Mouse (Mus musculus) hindbrain, embryonic 11.5 days (tissue): Measurements from ENCODE around the gene Pptc7. TPM values are rescaled to one million over a fixed set of nuclear protein-coding genes. Genes with fewer than 3 reads are reported as not detected.

Experiments
- ATAC-seq: fragments of 200-750 bp; cut with Nextera tagmentation; 2 replicates; pipeline ENCODE4 v1.8.0; 2017; ENCODE audit warnings: mild to moderate bottlenecking, moderate TSS enrichment, moderate library complexity; ENCODE audit not compliant: low FRiP score
- DNase-seq: peaks from one replicate; pipeline ENCODE4 v3.0.0-alpha.2; 2015; ENCODE audit warnings: low spot score
- H3K27ac ChIP-seq: fragments of 300-500 bp; sonication (generic); 2 replicates; pipeline ENCODE4 v1.5.1; 2014; ENCODE audit warnings: mild to moderate bottlenecking, low read depth, low read length
- H3K27me3 ChIP-seq: fragments of 300-500 bp; sonication (generic); 2 replicates; pipeline ENCODE4 v1.6.1; 2014; ENCODE audit warnings: mild to moderate bottlenecking, low read length, moderate library complexity, mixed read lengths; ENCODE audit not compliant: control insufficient read depth, insufficient read depth
- H3K36me3 ChIP-seq: fragments of 300-500 bp; sonication (generic); 2 replicates; pipeline ENCODE4 v1.6.1; 2014; ENCODE audit warnings: mild to moderate bottlenecking, low read length, moderate library complexity, mixed read lengths; ENCODE audit not compliant: control insufficient read depth, insufficient read depth
- H3K4me1 ChIP-seq: fragments of 300-500 bp; sonication (generic); replicated peaks from 2 replicates; pipeline ENCODE4 v1.6.1; 2014; ENCODE audit warnings: low read length, mixed read lengths; ENCODE audit not compliant: control insufficient read depth, insufficient read depth
- H3K4me2 ChIP-seq: fragments of 300-500 bp; sonication (generic); replicated peaks from 2 replicates; pipeline ENCODE4 v1.6.1; 2014; ENCODE audit warnings: mild to moderate bottlenecking, low read depth, low read length
- H3K4me3 ChIP-seq: fragments of 300-500 bp; sonication (generic); 2 replicates; pipeline ENCODE4 v1.5.1; 2014; ENCODE audit warnings: low read depth, low read length
- H3K9ac ChIP-seq: fragments of 300-500 bp; sonication (generic); 2 replicates; pipeline ENCODE4 v1.6.1; 2014; ENCODE audit warnings: low read depth, low read length
- H3K9me3 ChIP-seq: fragments of 300-500 bp; sonication (generic); 2 replicates; pipeline ENCODE4 v1.6.1; 2016; ENCODE audit warnings: low read length; ENCODE audit not compliant: control insufficient read depth
- WGBS: fragments of 180-500 bp; shearing (Covaris S2); extraction: QIAGEN DNeasy Blood & Tissue Kit; methylation state at CpG from one replicate; pipeline ENCODE4 v1.1.7; 2014; 5-methylcytosine and 5-hydroxymethylcytosine counted together
- polyA plus RNA-seq: library from polyadenylated mRNA; unstranded; fragments of >200 nt; fragmentation: Nextera tagmentation; extraction: Ambion mirVana; gene quantifications from 2 replicates; pipeline ENCODE4 v1.2.1, GENCODE M21; 2014

Pptc7 gene
- polyA plus RNA-seq, 1 experiment from 2014 or later, result 8.4 TPM

- no peaks in the 10 kb centered on the region for H3K9me3 ChIP-seq
- H3K9ac ChIP-seq, result no peak overlapping the region
- H3K4me1 ChIP-seq, result peaks cover 3% of the 10 kb centered on the region; the same call in 1 of the 2 replicates
- ATAC-seq (no peak), DNase-seq (no peak)
- WGBS, result 91% methylated on average over 4 of the region's 4 CpGs
- no peak overlapping the region for H3K27ac ChIP-seq
- no peaks in the 10 kb centered on the region for H3K27me3 ChIP-seq
- no peak overlapping the region for H3K4me2 ChIP-seq
- no peak overlapping the region for H3K4me3 ChIP-seq
- H3K36me3 ChIP-seq, result no peaks in the 10 kb centered on the region
Measured at GRCm38 (mm10) chr5:122287026-122287425, 2.9 kb downstream of the Pptc7 start.

- Histone ChIP-seq H3K9ac (no peak overlapping the region), H3K4me3 (no peak overlapping the region), H3K27ac (no peak overlapping the region), H3K9me3 (no peaks in the 10 kb centered on the region), H3K36me3 (no peaks in the 10 kb centered on the region), H3K27me3 (no peaks in the 10 kb centered on the region), H3K4me1 (peaks cover 3% of the 10 kb centered on the region; the same call in 1 of the 2 replicates), H3K4me2 (no peak overlapping the region)
- WGBS, result 89% methylated on average over 4 of the region's 4 CpGs
- DNase-seq (no peak), ATAC-seq (no peak)
Measured at GRCm38 (mm10) chr5:122288147-122288811, 4.1 kb downstream of the Pptc7 start.

GRCm38 (mm10) chr5:122291149-122291548 lies 7.0 kb downstream of the Pptc7 start:
- Histone ChIP-seq H3K27ac (no peak overlapping the region), H3K9me3 (no peaks in the 10 kb centered on the region), H3K4me2 (no peak overlapping the region), H3K36me3 (no peaks in the 10 kb centered on the region), H3K4me1 (no peaks in the 10 kb centered on the region; the same call in 1 of the 2 replicates), H3K4me3 (no peak overlapping the region), H3K9ac (no peak overlapping the region), H3K27me3 (no peaks in the 10 kb centered on the region)
- 58% methylated on average over 6 of the region's 6 CpGs for WGBS
- ATAC-seq (no peak), DNase-seq (no peak)

- Histone ChIP-seq H3K9me3 (no peaks in the 10 kb centered on the region), H3K4me2 (no peak overlapping the region), H3K9ac (no peak overlapping the region), H3K27me3 (no peaks in the 10 kb centered on the region), H3K4me1 (no peaks in the 10 kb centered on the region; the same call in 1 of the 2 replicates), H3K4me3 (no peak overlapping the region), H3K27ac (no peak overlapping the region), H3K36me3 (no peaks in the 10 kb centered on the region)
- 75% methylated on average over 17 of the region's 17 CpGs for WGBS
- no peak for ATAC-seq
- no peak for DNase-seq
Measured at GRCm38 (mm10) chr5:122291553-122292339, 7.6 kb downstream of the Pptc7 start.

GRCm38 (mm10) chr5:122293131-122293530 lies 9.0 kb downstream of the Pptc7 start:
- 82% methylated on average over 6 of the region's 6 CpGs for WGBS

GRCm38 (mm10) chr5:122294219-122294735 lies 10.1 kb downstream of the Pptc7 start:
- no peak overlapping the region for H3K4me2 ChIP-seq
- H3K27me3 ChIP-seq, result no peaks in the 10 kb centered on the region
- no peaks in the 10 kb centered on the region for H3K36me3 ChIP-seq
- H3K9me3 ChIP-seq, result no peaks in the 10 kb centered on the region
- H3K4me3 ChIP-seq, result no peak overlapping the region
- DNase-seq, result no peak
- H3K27ac ChIP-seq, result peak overlapping the region; percentile 34
- ATAC-seq, result no peak
- no peak overlapping the region for H3K9ac ChIP-seq
- H3K4me1 ChIP-seq, result no peaks in the 10 kb centered on the region; the same call in 1 of the 2 replicates
- 44% methylated on average over 3 of the region's 3 CpGs for WGBS

More at GRCm38 (mm10) chr5:122293131-122293530, 9.0 kb downstream of the Pptc7 start:
- Histone ChIP-seq H3K9me3 (no peaks in the 10 kb centered on the region), H3K4me3 (no peak overlapping the region), H3K27ac (no peak overlapping the region), H3K4me2 (no peak overlapping the region), H3K36me3 (no peaks in the 10 kb centered on the region), H3K4me1 (no peaks in the 10 kb centered on the region; the same call in 1 of the 2 replicates), H3K27me3 (no peaks in the 10 kb centered on the region), H3K9ac (no peak overlapping the region)
- DNase-seq (no peak), ATAC-seq (no peak)

- H3K9ac ChIP-seq, result no peak overlapping the region
- H3K27me3 ChIP-seq, result no peaks in the 10 kb centered on the region
- H3K36me3 ChIP-seq, result no peaks in the 10 kb centered on the region
- peak overlapping the region; percentile 33; the same call in 1 of the 2 replicates for H3K27ac ChIP-seq
- DNase-seq (no peak), ATAC-seq (no peak)
- no peaks in the 10 kb centered on the region; the same call in 1 of the 2 replicates for H3K4me1 ChIP-seq
- no peak overlapping the region for H3K4me2 ChIP-seq
- H3K4me3 ChIP-seq, result no peak overlapping the region
- no peaks in the 10 kb centered on the region for H3K9me3 ChIP-seq
- WGBS, result 72% methylated on average over 14 of the region's 14 CpGs
Measured at GRCm38 (mm10) chr5:122295113-122295935, 11.2 kb downstream of the Pptc7 start.

GRCm38 (mm10) chr5:122300071-122300518 lies 15.9 kb downstream of the Pptc7 start:
- ATAC-seq, result no peak
- WGBS, result 83% methylated on average over 6 of the region's 6 CpGs
- Histone ChIP-seq H3K27me3 (no peaks in the 10 kb centered on the region), H3K9me3 (no peaks in the 10 kb centered on the region), H3K4me3 (no peak overlapping the region), H3K36me3 (no peaks in the 10 kb centered on the region), H3K27ac (no peak overlapping the region), H3K4me2 (no peak overlapping the region), H3K4me1 (no peaks in the 10 kb centered on the region; the same call in 1 of the 2 replicates), H3K9ac (no peak overlapping the region)
- no peak for DNase-seq
